Mouse (Mus musculus): ENCODE measurements around the gene Serpinb9.

DNA sequence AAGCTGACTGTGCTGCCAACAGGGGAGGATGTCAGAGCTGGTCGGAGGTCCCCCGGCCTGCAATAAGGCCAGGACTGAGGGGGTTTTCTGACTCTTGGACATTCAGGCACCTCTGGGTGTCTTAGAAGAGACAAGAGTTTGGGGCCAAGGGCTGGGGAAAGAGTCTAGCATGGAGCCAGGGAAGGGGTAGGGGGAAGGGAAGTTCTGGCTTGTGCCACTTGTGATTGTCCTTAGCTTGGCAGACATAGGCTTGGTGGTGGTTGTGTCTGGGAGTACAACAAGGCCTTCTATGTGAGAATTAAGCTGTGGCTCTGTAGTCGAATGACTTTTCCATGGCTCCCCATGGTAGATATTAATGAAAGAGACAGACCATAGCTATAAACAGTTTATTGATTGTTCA lies 40.5 kb downstream of the Serpinb9 start:
- TF ChIP-seq POLR2A (IDR thresholded peaks at IDR 0.05; ENCODE audit: borderline replicate concordance, low read depth, low read length) (no peak), CTCF (IDR thresholded peaks at IDR 0.05; ENCODE audit: low read depth, low read length) (no peak)
